Mouse (Mus musculus) MN1 (cell line): ENCODE measurements at regions not wholly inside any gene's neighbourhood (a gene's known extent, or its start where the extent isn't known, plus 50 kb on each side); places are given as distances from the start of the nearest gene placed in this dataset.
A peak's percentile ranks its signal among the peaks of the same experiment; 100 is the strongest.

Experiments used
- DNase-seq: peaks from one replicate; pipeline ENCODE4 v3.0.0-alpha.2; 2016; ENCODE audit warnings: low spot score

- DNase-seq, result no peak
Observed at GRCm38 (mm10) chr5:73729646-73730045, 78.5 kb downstream of the Spata18 start.

GRCm38 (mm10) chr5:73731423-73731822 is 80.2 kb downstream of the Spata18 start:
- DNase-seq, result no peak

- peak; percentile 5 for DNase-seq
Observed at GRCm38 (mm10) chr5:73731991-73732565, 80.9 kb downstream of the Spata18 start.

GRCm38 (mm10) chr5:73740766-73741165 is 89.6 kb downstream of the Spata18 start:
- DNase-seq, result no peak

GRCm38 (mm10) chr5:73741441-73741840 is 90.3 kb downstream of the Spata18 start:
- no peak for DNase-seq

- no peak for DNase-seq
Observed at GRCm38 (mm10) chr5:73743953-73744352, 92.8 kb downstream of the Spata18 start.

GRCm38 (mm10) chr5:73749791-73750190 is 98.6 kb downstream of the Spata18 start:
- no peak for DNase-seq

GRCm38 (mm10) chr5:73752225-73752644 is 101.1 kb downstream of the Spata18 start:
- no peak for DNase-seq

- DNase-seq, result no peak
Observed at GRCm38 (mm10) chr5:73753827-73754226, 102.6 kb downstream of the Spata18 start.

GRCm38 (mm10) chr5:73758534-73758933 is 107.4 kb downstream of the Spata18 start:
- no peak for DNase-seq

- no peak for DNase-seq
Observed at GRCm38 (mm10) chr5:73761236-73761635, 110.1 kb downstream of the Spata18 start.

GRCm38 (mm10) chr5:73761709-73762108 is 110.5 kb downstream of the Spata18 start:
- DNase-seq, result no peak

- no peak for DNase-seq
Observed at GRCm38 (mm10) chr5:73764226-73764625, 113.0 kb downstream of the Spata18 start.

- no peak for DNase-seq
Observed at GRCm38 (mm10) chr5:73765466-73765865, 114.3 kb downstream of the Spata18 start.

- DNase-seq, result no peak
Observed at GRCm38 (mm10) chr5:73768253-73768652, 117.1 kb downstream of the Spata18 start.

GRCm38 (mm10) chr5:73775775-73776548 is 124.8 kb downstream of the Spata18 start:
- DNase-seq, result no peak

GRCm38 (mm10) chr5:73777282-73777921 is 126.2 kb downstream of the Spata18 start:
- no peak for DNase-seq

- no peak for DNase-seq
Observed at GRCm38 (mm10) chr5:73781190-73781940, 130.2 kb downstream of the Spata18 start.

GRCm38 (mm10) chr5:73782214-73783091 is 131.3 kb downstream of the Spata18 start:
- DNase-seq, result no peak

- DNase-seq, result no peak
Observed at GRCm38 (mm10) chr5:73787275-73787674, 136.1 kb downstream of the Spata18 start.

- DNase-seq, result no peak
Observed at GRCm38 (mm10) chr5:73792216-73792615, 141.0 kb downstream of the Spata18 start.
